Mouse (Mus musculus): ENCODE measurements around the gene Hspb8.

DNA sequence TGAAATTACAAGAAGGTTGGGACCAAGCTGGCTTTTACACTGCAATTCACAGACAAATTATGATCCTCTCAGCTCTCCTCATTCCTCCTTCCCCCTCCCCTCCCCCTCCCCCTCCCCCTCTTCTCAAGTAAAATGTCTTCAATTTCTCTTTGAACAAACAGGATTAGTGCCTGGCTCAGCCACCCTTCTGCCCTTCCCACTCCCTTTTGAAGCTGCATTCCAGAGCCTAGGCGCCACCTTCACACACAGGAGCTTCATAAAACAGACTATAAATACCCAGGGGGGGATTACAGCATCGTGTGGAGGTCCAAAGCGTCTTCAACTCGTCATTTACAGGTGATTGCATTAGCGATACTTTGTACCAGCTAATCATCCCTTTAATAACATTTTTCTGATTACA is 6.5 kb downstream of the Hspb8 start:
- TF ChIP-seq CTCF (IDR thresholded peaks at IDR 0.05; ENCODE audit: low read depth), result no peak
- no peak for TF ChIP-seq EP300 (IDR thresholded peaks at IDR 0.05; ENCODE audit: low read depth)
